ENCODE assay signal across 27 mouse cellular contexts in the genomic region with DNA sequence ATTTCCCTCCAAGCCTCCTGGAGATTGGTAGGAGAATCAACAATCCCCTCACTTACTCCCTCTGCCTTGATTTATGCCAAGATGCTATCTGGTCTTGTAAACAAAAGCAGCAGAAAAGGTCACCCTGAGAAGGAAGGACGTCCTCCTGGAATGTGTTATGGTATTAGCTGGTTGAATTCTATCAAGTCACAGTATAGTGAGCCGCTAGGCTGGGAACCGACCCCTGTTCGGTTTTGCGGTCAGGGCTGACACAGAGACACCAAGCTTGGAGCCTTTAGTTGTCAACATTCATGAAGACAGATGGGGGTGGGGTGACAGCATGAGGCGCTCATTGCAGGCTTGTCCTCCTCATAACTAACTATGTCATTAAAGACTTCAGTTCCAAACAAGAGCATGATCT. TPM values are rescaled to one million over a fixed set of nuclear protein-coding genes. Genes with fewer than 3 reads are reported as not detected.
"Had no signal": no experiment of that assay in that cellular context is flagged by ENCODE, and none has a peak within 500 bp of the region (broad histone marks: within the 10 kb centered on the region; RNA-seq: fewer than 3 reads in every experiment).

No protein-coding gene starts in this region.

- DNase-seq: forebrain, postnatal 0 days; gastrocnemius, postnatal 14 days; gastrocnemius, postnatal 36 days; heart, adult 2 months; heart, postnatal 14 days; heart, postnatal 36 days; kidney, adult 18-20 months; kidney, adult 8-10 months; kidney, postnatal 14 days; layer of hippocampus, adult 9-11 months; layer of hippocampus, postnatal 36 days; left cerebral cortex, postnatal 4 days had no signal

- H3K27ac ChIP-seq: forebrain, embryonic 15.5 days; heart, adult 2 months; heart, embryonic 13.5 days; heart, embryonic 15.5 days; hindbrain, embryonic 13.5 days; hindbrain, embryonic 15.5 days; hindbrain, postnatal 0 days; kidney, embryonic 15.5 days; limb, embryonic 13.5 days; limb, embryonic 15.5 days had no signal

- H3K9ac ChIP-seq: forebrain, embryonic 15.5 days; forebrain, postnatal 0 days; heart, embryonic 13.5 days; heart, embryonic 15.5 days; hindbrain, embryonic 13.5 days; hindbrain, embryonic 15.5 days; kidney, embryonic 15.5 days; limb, embryonic 13.5 days; limb, embryonic 15.5 days had no signal

- ATAC-seq: forebrain, embryonic 15.5 days; forebrain, postnatal 0 days; hindbrain, postnatal 0 days; intestine, embryonic 16.5 days had no signal

- H3K27me3 ChIP-seq: forebrain, embryonic 15.5 days; heart, embryonic 13.5 days; heart, embryonic 15.5 days; hindbrain, embryonic 13.5 days; hindbrain, embryonic 15.5 days; kidney, embryonic 15.5 days; limb, embryonic 13.5 days; limb, embryonic 15.5 days had no signal

- H3K4me1 ChIP-seq: forebrain, embryonic 15.5 days; heart, embryonic 13.5 days; heart, embryonic 15.5 days; hindbrain, embryonic 13.5 days; hindbrain, embryonic 15.5 days; kidney, embryonic 15.5 days; limb, embryonic 13.5 days; limb, embryonic 15.5 days had no signal

- H3K4me2 ChIP-seq: forebrain, embryonic 15.5 days; heart, embryonic 11.5 days; heart, embryonic 13.5 days; heart, embryonic 15.5 days; hindbrain, embryonic 13.5 days; hindbrain, embryonic 15.5 days; kidney, embryonic 15.5 days; limb, embryonic 13.5 days; limb, embryonic 15.5 days had no signal

- H3K36me3 ChIP-seq: forebrain, embryonic 15.5 days; heart, embryonic 13.5 days; heart, embryonic 15.5 days; hindbrain, embryonic 13.5 days; hindbrain, embryonic 15.5 days; kidney, embryonic 15.5 days; limb, embryonic 13.5 days; limb, embryonic 15.5 days had no signal

- H3K4me3 ChIP-seq: forebrain, embryonic 15.5 days; heart, adult 2 months; heart, embryonic 13.5 days; heart, embryonic 15.5 days; hindbrain, embryonic 13.5 days; hindbrain, embryonic 15.5 days; kidney, embryonic 15.5 days; limb, embryonic 13.5 days; limb, embryonic 15.5 days had no signal

- H3K9me3 ChIP-seq: forebrain, embryonic 15.5 days; heart, embryonic 13.5 days; heart, embryonic 15.5 days; hindbrain, embryonic 13.5 days; hindbrain, embryonic 15.5 days; kidney, embryonic 15.5 days; limb, embryonic 13.5 days; limb, embryonic 15.5 days had no signal

RNA-seq across cellular contexts. Expression of gene Tectb, which starts 20.7 kb away (rescaled TPM):
- polyA plus RNA-seq: heart, embryonic 11.5 days; heart, embryonic 13.5 days; heart, embryonic 15.5 days; hindbrain, embryonic 11.5 days; intestine, embryonic 14.5 days; kidney, embryonic 15.5 days; large intestine, adult 2 months; limb, embryonic 11.5 days; limb, embryonic 13.5 days; limb, embryonic 15.5 days had no signal
